Mouse (Mus musculus): ENCODE measurements around the gene Olfr145. TPM values are rescaled to one million over a fixed set of nuclear protein-coding genes. Genes with fewer than 3 reads are reported as not detected.

Gene Olfr145
- polyA plus RNA-seq, 1 experiment from 2014 or later = not detected

DNA sequence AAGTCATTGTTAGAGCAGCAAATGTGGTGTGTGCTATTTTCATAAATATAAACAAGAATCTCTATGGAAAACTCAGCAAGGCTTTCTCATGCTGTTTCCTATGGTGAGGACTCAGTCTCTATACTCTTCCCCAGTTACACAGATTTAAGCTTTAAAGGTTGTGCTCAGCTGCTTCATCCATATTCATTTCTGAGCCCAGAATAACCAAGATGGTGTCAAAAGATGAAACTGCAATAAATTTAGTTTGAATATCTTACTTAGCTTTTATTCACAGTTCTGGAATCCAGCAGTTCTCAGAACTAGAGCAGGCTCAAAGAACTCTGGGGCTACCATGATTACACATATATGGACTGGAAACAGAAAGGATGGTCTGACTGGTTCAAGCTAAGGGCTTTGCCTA, 37.6 kb downstream of the Olfr145 start:
- no peaks in the 10 kb centered on the region for H3K79me2 ChIP-seq (ENCODE audit: inconsistent target)
- no peaks in the 10 kb centered on the region for H3K36me3 ChIP-seq (ENCODE audit: inconsistent target)
- H3K4me3 ChIP-seq (ENCODE audit: inconsistent target) = no peak overlapping the region
- no peak overlapping the region for H3K27ac ChIP-seq

DNA sequence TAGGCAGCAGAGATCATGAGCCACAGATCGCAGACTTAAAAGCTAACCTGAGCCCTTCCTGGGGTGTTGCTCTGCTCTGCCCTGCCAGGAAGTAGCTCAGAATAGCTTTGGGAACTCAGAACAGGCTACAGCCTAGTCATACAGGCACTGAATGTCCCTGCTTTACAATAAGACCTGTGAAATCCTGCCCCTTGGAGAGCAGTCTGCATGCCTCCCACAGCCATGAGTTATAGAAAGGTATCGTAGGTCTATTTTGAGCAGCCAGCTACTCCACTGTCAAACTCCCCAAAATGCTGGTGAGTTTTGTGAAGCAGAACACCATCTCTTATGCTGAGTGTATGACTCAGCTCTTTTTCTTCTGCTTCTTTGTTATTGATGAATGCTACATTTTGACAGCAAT, 44.6 kb downstream of the Olfr145 start:
- 85% methylated on average over 2 of the region's 2 CpGs for WGBS (ENCODE audit: missing documents)
- H3K36me3 ChIP-seq (ENCODE audit: inconsistent target) = no peaks in the 10 kb centered on the region
- H3K4me3 ChIP-seq (ENCODE audit: inconsistent target) = no peak overlapping the region
- H3K79me2 ChIP-seq (ENCODE audit: inconsistent target) = no peaks in the 10 kb centered on the region
- H3K27ac ChIP-seq = no peak overlapping the region

Other genes with a start within 250 kb of the Olfr145 start
- 27.0 to 40.4 TPM (median 32.6 TPM) in 3 replicates for gene Tbrg1, start 239.4 kb upstream of the Olfr145 start, polyA plus RNA-seq (2018)
- gene Panx3, start 227.5 kb upstream of the Olfr145 start, polyA plus RNA-seq (2018) = not detected in 3 replicates
- gene Olfr160, start 180.5 kb upstream of the Olfr145 start, polyA plus RNA-seq (2018) = not detected in 3 replicates
- not detected in 3 replicates for gene Olfr874, start 151.6 kb upstream of the Olfr145 start, polyA plus RNA-seq (2018)
- not detected in 3 replicates for gene Olfr875, start 124.9 kb upstream of the Olfr145 start, polyA plus RNA-seq (2018)
- not detected in 3 replicates for gene Olfr876, start 93.7 kb upstream of the Olfr145 start, polyA plus RNA-seq (2018)
- not detected in 3 replicates for gene Olfr877, start 42.5 kb upstream of the Olfr145 start, polyA plus RNA-seq (2018)
- gene Olfr878, start 21.1 kb downstream of the Olfr145 start, polyA plus RNA-seq (2018) = not detected in 3 replicates
- not detected in 3 replicates for gene Olfr881, start 95.1 kb downstream of the Olfr145 start, polyA plus RNA-seq (2018)
- gene Olfr883, start 129.1 kb downstream of the Olfr145 start, polyA plus RNA-seq (2018) = not detected in 3 replicates
- gene Olfr884, start 149.8 kb downstream of the Olfr145 start, polyA plus RNA-seq (2018) = not detected in 3 replicates
- gene Olfr885, start 164.6 kb downstream of the Olfr145 start, polyA plus RNA-seq (2018) = not detected in 3 replicates
- not detected in 3 replicates for gene Olfr887, start 187.3 kb downstream of the Olfr145 start, polyA plus RNA-seq (2018)
- gene Olfr888, start 211.4 kb downstream of the Olfr145 start, polyA plus RNA-seq (2018) = not detected in 3 replicates
- not detected in 3 replicates for gene Olfr889, start 218.5 kb downstream of the Olfr145 start, polyA plus RNA-seq (2018)
- gene Olfr890, start 245.8 kb downstream of the Olfr145 start, polyA plus RNA-seq (2018) = not detected in 3 replicates